Mouse (Mus musculus): Measurements from ENCODE around the gene Zfp791. TPM values are rescaled to one million over a fixed set of nuclear protein-coding genes. Genes with fewer than 3 reads are reported as not detected.
A peak's percentile ranks its signal among the peaks of the same experiment; 100 is the strongest.

Gene Zfp791
- polyA plus RNA-seq, 1 experiment from 2014 or later: 1.2 TPM

- Histone ChIP-seq H3K9me3 (0 out of 2 replicates have a peak, but pooled peaks cover 3% of the 10 kb centered on the region), H3K27me3 (replicated peaks) (no peaks in the 10 kb centered on the region), H3K4me2 (no peak overlapping the region), H3K4me1 (no peaks in the 10 kb centered on the region), H3K27ac (replicated peaks) (no peak overlapping the region), H3K4me3 (no peak overlapping the region), H3K9ac (no peak overlapping the region), H3K36me3 (peaks cover 44% of the 10 kb centered on the region)
- WGBS: 89% methylated on average over 10 of the region's 10 CpGs
- no peak for ATAC-seq (ENCODE audit: extremely low read depth, insufficient number of reproducible peaks, low FRiP score, low TSS enrichment)
Measured at GRCm38 (mm10) chr8:85113241-85113640, 9.7 kb downstream of the Zfp791 start.

DNA sequence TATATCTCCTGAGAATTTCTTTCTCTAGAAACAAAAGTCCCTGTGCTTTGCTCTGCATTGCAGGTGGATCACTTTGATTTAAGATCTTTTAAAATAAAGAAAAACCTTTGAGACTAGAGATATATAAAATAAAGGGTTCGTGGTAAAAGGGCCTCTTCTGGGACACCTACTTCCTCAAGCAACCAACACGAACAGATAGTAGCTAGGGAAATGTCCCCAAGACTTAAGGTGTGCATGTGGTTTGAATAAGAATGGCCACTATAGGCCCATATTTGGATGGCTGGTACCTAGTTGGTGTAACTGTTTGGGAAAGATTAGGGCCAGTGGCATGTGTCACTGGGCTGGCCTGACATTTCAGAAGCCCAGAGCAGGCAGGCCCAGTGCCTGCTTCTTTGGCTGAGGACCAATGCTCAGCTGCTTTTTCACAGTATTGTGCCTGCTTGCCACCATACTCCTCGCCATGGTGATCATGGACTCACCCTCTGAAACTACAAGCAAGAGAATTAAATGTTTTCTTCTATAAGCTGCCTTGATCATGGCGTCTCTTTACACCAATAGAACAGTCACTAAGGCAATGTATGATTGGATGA lies 22.7 kb downstream of the Zfp791 start:
- no peaks in the 10 kb centered on the region for H3K9me3 ChIP-seq
- peaks cover 46% of the 10 kb centered on the region for H3K36me3 ChIP-seq
- H3K9ac ChIP-seq: no peak overlapping the region
- H3K4me2 ChIP-seq: no peak overlapping the region
- no peak for ATAC-seq (ENCODE audit: extremely low read depth, insufficient number of reproducible peaks, low FRiP score, low TSS enrichment)
- no peaks in the 10 kb centered on the region for H3K4me1 ChIP-seq
- H3K27ac ChIP-seq (replicated peaks): no peak overlapping the region
- no peaks in the 10 kb centered on the region for H3K27me3 ChIP-seq (replicated peaks)
- 72% methylated on average over 4 of the region's 4 CpGs for WGBS
- no peak overlapping the region for H3K4me3 ChIP-seq

DNA sequence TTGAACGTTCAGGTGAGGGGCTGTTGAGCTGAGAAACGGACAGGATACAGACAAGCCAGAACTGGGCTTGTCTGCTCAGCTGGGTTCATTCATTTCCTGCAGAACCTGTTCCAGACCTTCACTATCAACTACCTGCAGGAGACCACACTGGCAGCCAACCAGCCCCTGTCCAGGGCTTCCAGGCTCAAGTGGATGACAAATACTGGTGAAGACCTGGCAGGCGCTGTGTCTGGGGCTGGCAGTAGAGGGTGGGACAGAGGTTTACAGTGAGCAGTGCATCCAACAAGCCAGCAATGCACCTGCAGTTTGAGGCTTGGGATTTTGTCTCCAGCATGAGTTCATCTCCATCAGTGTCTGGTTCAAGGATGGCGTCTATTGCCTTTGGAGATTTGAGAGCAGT lies 26.0 kb downstream of the Zfp791 start:
- no peak overlapping the region for H3K27ac ChIP-seq (replicated peaks)
- no peaks in the 10 kb centered on the region for H3K27me3 ChIP-seq (replicated peaks)
- no peaks in the 10 kb centered on the region for H3K9me3 ChIP-seq
- peaks cover 74% of the 10 kb centered on the region for H3K36me3 ChIP-seq
- ATAC-seq (ENCODE audit: extremely low read depth, insufficient number of reproducible peaks, low FRiP score, low TSS enrichment): no peak
- WGBS: 79% methylated on average over 4 of the region's 4 CpGs
- no peak overlapping the region for H3K4me3 ChIP-seq
- H3K9ac ChIP-seq: no peak overlapping the region
- H3K4me1 ChIP-seq: no peaks in the 10 kb centered on the region
- no peak overlapping the region for H3K4me2 ChIP-seq

GRCm38 (mm10) chr8:85096196-85096595 lies 26.7 kb downstream of the Zfp791 start:
- H3K4me2 ChIP-seq: no peak overlapping the region
- H3K4me3 ChIP-seq: no peak overlapping the region
- no peaks in the 10 kb centered on the region for H3K9me3 ChIP-seq
- H3K4me1 ChIP-seq: no peaks in the 10 kb centered on the region
- WGBS: 86% methylated on average over 16 of the region's 16 CpGs
- no peaks in the 10 kb centered on the region for H3K27me3 ChIP-seq (replicated peaks)
- ATAC-seq (ENCODE audit: extremely low read depth, insufficient number of reproducible peaks, low FRiP score, low TSS enrichment): no peak
- peaks cover 80% of the 10 kb centered on the region for H3K36me3 ChIP-seq
- H3K27ac ChIP-seq (replicated peaks): no peak overlapping the region
- no peak overlapping the region for H3K9ac ChIP-seq

DNA sequence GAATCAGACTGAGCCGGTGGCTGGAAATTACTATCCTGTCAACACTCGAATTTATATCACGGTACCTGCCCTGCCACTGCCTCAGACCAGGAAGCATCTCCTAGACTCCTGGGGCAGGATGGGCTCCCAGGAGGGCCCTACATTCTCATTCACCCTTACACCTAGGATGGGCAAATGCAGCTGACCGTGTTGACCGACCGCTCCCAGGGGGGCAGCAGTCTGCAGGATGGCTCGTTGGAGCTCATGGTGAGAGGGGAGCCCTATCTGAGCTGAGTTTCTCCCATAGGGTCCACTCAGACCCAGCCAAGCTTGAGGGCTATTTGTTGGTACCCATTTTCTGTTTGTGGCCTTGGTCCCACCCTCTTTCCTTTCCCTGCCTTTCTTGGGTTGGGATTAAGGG lies 27.3 kb downstream of the Zfp791 start:
- Histone ChIP-seq H3K36me3 (peaks cover 86% of the 10 kb centered on the region), H3K4me2 (no peak overlapping the region), H3K9me3 (no peaks in the 10 kb centered on the region), H3K9ac (no peak overlapping the region), H3K27me3 (replicated peaks) (no peaks in the 10 kb centered on the region), H3K4me3 (no peak overlapping the region), H3K27ac (replicated peaks) (no peak overlapping the region), H3K4me1 (no peaks in the 10 kb centered on the region)
- WGBS: 88% methylated on average over 7 of the region's 7 CpGs
- ATAC-seq (ENCODE audit: extremely low read depth, insufficient number of reproducible peaks, low FRiP score, low TSS enrichment): no peak

DNA sequence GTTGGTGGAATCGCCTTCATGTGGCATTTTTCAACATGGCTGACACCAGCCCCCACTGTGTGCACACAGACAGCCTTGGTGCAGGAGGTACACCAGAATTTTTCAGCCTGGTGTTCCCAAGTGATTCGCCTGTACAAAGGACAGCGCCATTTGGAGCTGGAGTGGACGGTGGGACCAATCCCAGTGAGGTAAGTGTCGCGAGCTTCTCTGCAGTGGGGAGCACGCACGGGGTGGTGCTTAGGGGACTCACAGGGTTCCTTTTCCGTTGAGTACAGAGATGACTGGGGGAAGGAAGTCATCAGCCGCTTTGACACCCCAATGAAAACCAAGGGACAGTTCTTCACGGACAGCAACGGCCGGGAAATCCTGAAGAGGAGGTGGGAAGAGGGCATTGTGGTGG lies 27.8 kb downstream of the Zfp791 start:
- ATAC-seq (ENCODE audit: extremely low read depth, insufficient number of reproducible peaks, low FRiP score, low TSS enrichment): no peak
- Histone ChIP-seq H3K9ac (no peak overlapping the region), H3K4me1 (no peaks in the 10 kb centered on the region), H3K4me3 (no peak overlapping the region), H3K27ac (replicated peaks) (no peak overlapping the region), H3K9me3 (no peaks in the 10 kb centered on the region), H3K27me3 (replicated peaks) (no peaks in the 10 kb centered on the region), H3K4me2 (no peak overlapping the region), H3K36me3 (peaks cover 86% of the 10 kb centered on the region)
- 82% methylated on average over 13 of the region's 13 CpGs for WGBS

GRCm38 (mm10) chr8:85091526-85092090 lies 31.3 kb downstream of the Zfp791 start:
- Histone ChIP-seq H3K4me1 (no peaks in the 10 kb centered on the region), H3K9me3 (no peaks in the 10 kb centered on the region), H3K9ac (no peak overlapping the region), H3K27ac (replicated peaks) (no peak overlapping the region), H3K4me2 (no peak overlapping the region), H3K36me3 (peaks cover 79% of the 10 kb centered on the region), H3K27me3 (replicated peaks) (no peaks in the 10 kb centered on the region), H3K4me3 (no peak overlapping the region)
- ATAC-seq (ENCODE audit: extremely low read depth, insufficient number of reproducible peaks, low FRiP score, low TSS enrichment): no peak
- WGBS: 27% methylated on average over 21 of the region's 21 CpGs

DNA sequence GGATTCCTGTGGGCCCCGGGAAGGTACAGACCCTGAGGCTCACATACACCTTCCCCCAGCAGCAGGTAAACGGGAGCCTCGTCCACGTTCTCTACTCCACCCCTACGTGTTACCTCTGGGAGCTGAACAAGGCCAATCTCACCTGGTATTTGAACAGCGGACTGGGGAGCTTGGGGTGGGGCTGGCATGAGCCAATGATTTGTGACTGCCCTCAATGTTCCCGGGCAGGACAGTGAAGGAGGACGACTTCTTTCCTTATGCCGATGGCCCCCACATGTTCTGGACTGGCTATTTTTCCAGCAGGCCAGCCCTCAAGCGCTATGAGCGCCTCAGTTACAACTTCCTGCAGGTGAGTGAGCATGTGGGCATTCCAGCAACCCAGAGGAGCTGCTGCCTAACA lies 32.0 kb downstream of the Zfp791 start:
- H3K36me3 ChIP-seq: peaks cover 79% of the 10 kb centered on the region
- H3K9me3 ChIP-seq: no peaks in the 10 kb centered on the region
- no peak overlapping the region for H3K4me2 ChIP-seq
- no peaks in the 10 kb centered on the region for H3K4me1 ChIP-seq
- WGBS: 86% methylated on average over 11 of the region's 11 CpGs
- H3K9ac ChIP-seq: no peak overlapping the region
- no peak overlapping the region for H3K4me3 ChIP-seq
- no peak overlapping the region for H3K27ac ChIP-seq (replicated peaks)
- no peak for ATAC-seq (ENCODE audit: extremely low read depth, insufficient number of reproducible peaks, low FRiP score, low TSS enrichment)
- H3K27me3 ChIP-seq (replicated peaks): no peaks in the 10 kb centered on the region

DNA sequence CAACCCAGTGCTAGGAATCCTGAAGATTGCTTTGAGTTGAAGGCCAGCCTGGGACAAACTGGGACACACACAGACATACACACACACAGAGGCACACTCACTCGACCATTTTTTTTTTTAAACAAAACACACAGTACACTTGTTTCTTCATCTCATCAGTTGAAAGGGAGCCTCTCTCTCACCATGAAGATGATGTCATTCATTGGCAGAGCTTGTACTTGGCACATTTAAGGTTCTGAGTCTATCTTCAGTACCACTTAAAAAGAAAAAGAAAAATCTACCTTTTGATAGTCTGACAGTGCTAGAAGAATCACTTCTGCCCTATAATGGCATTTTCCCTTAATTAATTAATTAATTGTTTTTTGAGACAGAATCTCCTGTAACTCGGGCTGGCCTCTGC lies 34.1 kb downstream of the Zfp791 start:
- Histone ChIP-seq H3K36me3 (peaks cover 66% of the 10 kb centered on the region), H3K4me2 (no peak overlapping the region), H3K9me3 (no peaks in the 10 kb centered on the region), H3K9ac (no peak overlapping the region), H3K27me3 (replicated peaks) (no peaks in the 10 kb centered on the region), H3K4me3 (no peak overlapping the region), H3K27ac (replicated peaks) (no peak overlapping the region), H3K4me1 (peaks cover 8% of the 10 kb centered on the region)
- 57% methylated on average over 2 of the region's 2 CpGs for WGBS
- no peak for ATAC-seq (ENCODE audit: extremely low read depth, insufficient number of reproducible peaks, low FRiP score, low TSS enrichment)

- Histone ChIP-seq H3K9me3 (no peaks in the 10 kb centered on the region), H3K27me3 (replicated peaks) (no peaks in the 10 kb centered on the region), H3K9ac (no peak overlapping the region), H3K4me2 (no peak overlapping the region), H3K36me3 (peaks cover 47% of the 10 kb centered on the region), H3K27ac (replicated peaks) (no peak overlapping the region), H3K4me3 (no peak overlapping the region), H3K4me1 (peaks cover 24% of the 10 kb centered on the region)
- no peak for ATAC-seq (ENCODE audit: extremely low read depth, insufficient number of reproducible peaks, low FRiP score, low TSS enrichment)
- 85% methylated on average over 3 of the region's 3 CpGs for WGBS
Measured at GRCm38 (mm10) chr8:85086238-85086637, 36.7 kb downstream of the Zfp791 start.

- WGBS: 87% methylated on average over 8 of the region's 8 CpGs
- Histone ChIP-seq H3K9ac (no peak overlapping the region), H3K4me1 (peaks cover 30% of the 10 kb centered on the region), H3K27me3 (replicated peaks) (no peaks in the 10 kb centered on the region), H3K4me2 (peak overlapping the region; percentile 93; the same call in 1 of the 2 replicates), H3K36me3 (peaks cover 40% of the 10 kb centered on the region), H3K9me3 (no peaks in the 10 kb centered on the region), H3K27ac (replicated peaks) (no peak overlapping the region), H3K4me3 (no peak overlapping the region)
- no peak for ATAC-seq (ENCODE audit: extremely low read depth, insufficient number of reproducible peaks, low FRiP score, low TSS enrichment)
Measured at GRCm38 (mm10) chr8:85084633-85085032, 38.3 kb downstream of the Zfp791 start.

DNA sequence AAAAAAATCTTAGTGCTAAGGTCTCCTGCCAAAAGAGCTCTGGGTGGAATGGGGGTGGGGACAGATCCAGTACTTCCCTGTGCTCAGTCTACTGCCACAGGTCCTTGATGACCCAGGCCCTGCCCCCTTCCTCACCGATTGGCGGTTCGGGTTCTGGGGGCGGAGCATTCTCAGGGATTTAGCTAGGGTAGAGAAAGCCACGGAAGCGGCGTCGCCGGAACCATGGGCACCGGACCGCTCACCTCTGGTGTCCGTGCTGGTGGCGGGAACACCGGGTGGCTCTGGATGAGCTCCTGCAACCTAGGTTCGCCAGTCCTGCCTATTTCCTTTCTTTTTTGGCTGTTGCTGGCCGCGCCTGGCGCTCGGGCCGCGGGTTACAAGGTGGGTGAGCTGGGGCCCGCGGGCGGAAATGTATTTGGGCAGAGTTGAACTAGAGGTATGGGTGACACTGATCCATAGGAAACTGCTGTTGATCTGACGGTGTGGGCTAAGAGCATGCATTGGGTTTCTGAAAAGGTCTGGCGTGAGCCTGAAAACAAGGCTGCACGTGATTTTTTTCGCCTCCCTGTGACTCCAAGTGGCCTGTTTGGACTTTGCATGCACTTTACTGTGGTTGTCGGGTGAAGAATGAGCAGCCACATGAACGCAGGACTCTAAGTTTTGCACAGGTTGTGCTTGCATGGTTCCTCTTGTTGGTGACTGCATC lies 39.6 kb downstream of the Zfp791 start, which contains the start of gene Man2b1:
Man2b1 (plus strand) TSS at position 163 of the 706 bp plus-strand sequence.
- Histone ChIP-seq H3K27ac (replicated peaks) (peak within 1 kb of the TSS; percentile 31), H3K27me3 (replicated peaks) (no peaks in the 10 kb centered on the region), H3K4me1 (peaks cover 41% of the 10 kb centered on the region), H3K9ac (peak within 1 kb of the TSS; percentile 83), H3K36me3 (peaks cover 41% of the 10 kb centered on the region), H3K9me3 (no peaks in the 10 kb centered on the region), H3K4me3 (peak within 1 kb of the TSS; percentile 79), H3K4me2 (peak within 1 kb of the TSS; percentile 94)
- WGBS: under 1% methylated on average over 29 of the region's 30 CpGs
- ATAC-seq (ENCODE audit: extremely low read depth, insufficient number of reproducible peaks, low FRiP score, low TSS enrichment): peak; percentile 61
